Mouse (Mus musculus): Measurements from ENCODE around the gene Efhd1. TPM values are rescaled to one million over a fixed set of nuclear protein-coding genes. Genes with fewer than 3 reads are reported as not detected.
A peak's percentile ranks its signal among the peaks of the same experiment; 100 is the strongest.

The Efhd1 gene
- polyA plus RNA-seq, 1 experiment from 2014 or later = 26.0 TPM

- DNase-seq (ENCODE audit: low read depth, low spot score) (no peak), ATAC-seq (no peak)
- no peak for TF ChIP-seq CTCF (IDR thresholded peaks at IDR 0.05)
- ChIA-PET POLR2A (no interaction called here), CTCF (interaction anchor here (0.8 to 1.1 kb wide), 3 partner anchors 10 to 30 kb away, joined by 3 read pairs; no protein-coding TSS in a partner anchor)
- no peaks in the 10 kb centered on the region for H3K27me3 ChIP-seq
- in situ Hi-C loops (cut with MboI; ENCODE audit: low pct_unique_long_range_greater_than_20kb) = no loop called here
Observed at GRCm38 (mm10) chr1:87266296-87267090, 2.3 kb downstream of the Efhd1 start.

GRCm38 (mm10) chr1:87270204-87270603 is 6.0 kb downstream of the Efhd1 start:
- TF ChIP-seq CTCF (IDR thresholded peaks at IDR 0.05) = no peak
- DNase-seq (ENCODE audit: low read depth, low spot score) (no peak), ATAC-seq (no peak)
- ChIA-PET POLR2A (interaction anchor here (0.6 kb wide), 1 partner anchor 15 kb away, joined by 3 read pairs; no protein-coding TSS in a partner anchor), CTCF (interaction anchor here (1.1 to 3.5 kb wide), 3 partner anchors 9 to 24 kb away, joined by 3 to 12 read pairs (median 4); no protein-coding TSS in a partner anchor)
- in situ Hi-C loops (cut with MboI; ENCODE audit: low pct_unique_long_range_greater_than_20kb) = no loop called here
- H3K27me3 ChIP-seq = no peaks in the 10 kb centered on the region

GRCm38 (mm10) chr1:87270641-87271467 is 6.7 kb downstream of the Efhd1 start:
- DNase-seq (ENCODE audit: low read depth, low spot score) = no peak
- in situ Hi-C loops (cut with MboI; ENCODE audit: low pct_unique_long_range_greater_than_20kb) = no loop called here
- H3K27me3 ChIP-seq = no peaks in the 10 kb centered on the region
- no peak for ATAC-seq
- ChIA-PET POLR2A (no interaction called here), CTCF (interaction anchor here (1.4 to 3.5 kb wide), 3 partner anchors 10 to 23 kb away, joined by 3 to 12 read pairs (median 4); no protein-coding TSS in a partner anchor)
- TF ChIP-seq CTCF (IDR thresholded peaks at IDR 0.05) = no peak

GRCm38 (mm10) chr1:87271596-87271995 is 7.4 kb downstream of the Efhd1 start:
- in situ Hi-C loops (cut with MboI; ENCODE audit: low pct_unique_long_range_greater_than_20kb) = no loop called here
- CTCF ChIA-PET = interaction anchor here (1.4 to 3.5 kb wide), 3 partner anchors 10 to 22 kb away, joined by 3 to 12 read pairs (median 4); no protein-coding TSS in a partner anchor
- DNase-seq (ENCODE audit: low read depth, low spot score) = no peak

GRCm38 (mm10) chr1:87272462-87272861 is 8.3 kb downstream of the Efhd1 start:
- in situ Hi-C loops (cut with MboI; ENCODE audit: low pct_unique_long_range_greater_than_20kb) = no loop called here
- POLR2A ChIA-PET = no interaction called here
- CTCF ChIA-PET = interaction anchor here (1.6 kb wide), 1 partner anchor 22 kb away, joined by 3 read pairs; no protein-coding TSS in a partner anchor
- DNase-seq (ENCODE audit: low read depth, low spot score) = no peak
- TF ChIP-seq CTCF (IDR thresholded peaks at IDR 0.05) = no peak
- ATAC-seq = peak; percentile 38
- H3K27me3 ChIP-seq = no peaks in the 10 kb centered on the region

More at GRCm38 (mm10) chr1:87271596-87271995, 7.4 kb downstream of the Efhd1 start:
- H3K27me3 ChIP-seq = no peaks in the 10 kb centered on the region
- no peak for TF ChIP-seq CTCF (IDR thresholded peaks at IDR 0.05)
- no peak for ATAC-seq
- POLR2A ChIA-PET = no interaction called here

GRCm38 (mm10) chr1:87273514-87273942 is 9.4 kb downstream of the Efhd1 start:
- DNase-seq (ENCODE audit: low read depth, low spot score) = no peak
- H3K27me3 ChIP-seq = no peaks in the 10 kb centered on the region

GRCm38 (mm10) chr1:87274134-87274533 is 10.0 kb downstream of the Efhd1 start:
- in situ Hi-C loops (cut with MboI; ENCODE audit: low pct_unique_long_range_greater_than_20kb) = no loop called here
- no peaks in the 10 kb centered on the region for H3K27me3 ChIP-seq
- POLR2A ChIA-PET = no interaction called here
- TF ChIP-seq CTCF (IDR thresholded peaks at IDR 0.05) = no peak
- no peak for ATAC-seq
- DNase-seq (ENCODE audit: low read depth, low spot score) = no peak
- CTCF ChIA-PET = no interaction called here

More at GRCm38 (mm10) chr1:87273514-87273942, 9.4 kb downstream of the Efhd1 start:
- ChIA-PET POLR2A (no interaction called here), CTCF (no interaction called here)
- TF ChIP-seq CTCF (IDR thresholded peaks at IDR 0.05) = no peak
- ATAC-seq = peak; percentile 36
- in situ Hi-C loops (cut with MboI; ENCODE audit: low pct_unique_long_range_greater_than_20kb) = no loop called here

GRCm38 (mm10) chr1:87275151-87275550 is 11.0 kb downstream of the Efhd1 start:
- ChIA-PET CTCF (interaction anchor here (1.1 to 1.5 kb wide), 2 partner anchors 17 to 19 kb away, joined by 3 to 5 read pairs; no protein-coding TSS in a partner anchor), POLR2A (no interaction called here)
- no peaks in the 10 kb centered on the region for H3K27me3 ChIP-seq
- DNase-seq (ENCODE audit: low read depth, low spot score) = no peak
- ATAC-seq = no peak
- no peak for TF ChIP-seq CTCF (IDR thresholded peaks at IDR 0.05)
- in situ Hi-C loops (cut with MboI; ENCODE audit: low pct_unique_long_range_greater_than_20kb) = no loop called here

GRCm38 (mm10) chr1:87276056-87276455 is 11.9 kb downstream of the Efhd1 start:
- POLR2A ChIA-PET = no interaction called here
- CTCF ChIA-PET = interaction anchor here (0.8 to 1.5 kb wide), 4 partner anchors 9 to 30 kb away, joined by 3 to 5 read pairs (median 3); no protein-coding TSS in a partner anchor
- in situ Hi-C loops (cut with MboI; ENCODE audit: low pct_unique_long_range_greater_than_20kb) = no loop called here
- H3K27me3 ChIP-seq = no peaks in the 10 kb centered on the region
- no peak for DNase-seq (ENCODE audit: low read depth, low spot score)
- ATAC-seq = no peak
- TF ChIP-seq CTCF (IDR thresholded peaks at IDR 0.05) = no peak

- DNase-seq (ENCODE audit: low read depth, low spot score) (no peak), ATAC-seq (no peak)
- in situ Hi-C loops (cut with MboI; ENCODE audit: low pct_unique_long_range_greater_than_20kb) = no loop called here
- ChIA-PET POLR2A (interaction anchor here (1.6 kb wide), 1 partner anchor 11 kb away, joined by 4 read pairs; no protein-coding TSS in a partner anchor), CTCF (interaction anchor here (1.4 to 3.7 kb wide), 2 partner anchors 10 to 18 kb away, joined by 3 to 12 read pairs; no protein-coding TSS in a partner anchor)
- H3K27me3 ChIP-seq = no peaks in the 10 kb centered on the region
- TF ChIP-seq CTCF (IDR thresholded peaks at IDR 0.05) = no peak
Observed at GRCm38 (mm10) chr1:87280281-87280680, 16.1 kb downstream of the Efhd1 start.

Measured in Patski (cell line).